Mouse (Mus musculus): Measurements from ENCODE around the gene Hist1h2af. TPM values are rescaled to one million over a fixed set of nuclear protein-coding genes. Genes with fewer than 3 reads are reported as not detected.

The Hist1h2af gene
- polyA plus RNA-seq, 1 experiment from 2014 or later: 3.1 TPM

GRCm38 (mm10) chr13:23506819-23507515, 26.7 kb upstream of the Hist1h2af start:
- no peak for ATAC-seq (ENCODE audit: insufficient read depth, low FRiP score)
- Histone ChIP-seq H3K4me1 (ENCODE audit: control insufficient read depth, insufficient read depth, low read length) (no peaks in the 10 kb centered on the region), H3K27ac (ENCODE audit: low read length) (no peak overlapping the region), H3K4me3 (replicated peaks; ENCODE audit: low read length) (no peak overlapping the region), H3K4me2 (ENCODE audit: low read depth, low read length) (peak overlapping the region; percentile 15), H3K9ac (ENCODE audit: low read length) (no peak overlapping the region), H3K9me3 (replicated peaks; ENCODE audit: control insufficient read depth, low read length) (no peaks in the 10 kb centered on the region), H3K27me3 (ENCODE audit: control insufficient read depth, insufficient read depth, low read length) (no peaks in the 10 kb centered on the region), H3K36me3 (ENCODE audit: control insufficient read depth, insufficient read depth, low read length) (no peaks in the 10 kb centered on the region)
- WGBS: 39% methylated on average over 14 of the region's 14 CpGs

DNA sequence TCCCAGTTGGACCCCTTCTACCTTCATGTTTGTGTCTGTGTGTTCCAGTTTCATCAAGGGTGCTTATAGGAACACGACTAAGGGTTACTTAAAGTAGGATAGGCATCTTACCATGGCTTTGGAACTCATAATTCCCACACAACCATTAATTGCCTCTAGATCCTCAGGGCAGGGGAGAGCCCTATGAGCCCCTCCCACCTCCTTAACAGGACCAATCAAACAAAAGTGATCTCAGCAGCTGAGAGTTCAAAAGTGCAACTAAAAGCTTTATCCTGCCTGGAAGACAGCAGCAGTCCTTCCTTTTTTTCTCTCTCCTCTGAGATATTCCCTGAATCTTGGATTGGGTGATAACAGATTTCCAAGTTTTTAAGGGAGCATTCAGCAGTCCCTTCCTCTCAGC, 23.6 kb upstream of the Hist1h2af start:
- Histone ChIP-seq H3K9me3 (replicated peaks; ENCODE audit: control insufficient read depth, low read length) (no peaks in the 10 kb centered on the region), H3K27me3 (ENCODE audit: control insufficient read depth, insufficient read depth, low read length) (no peaks in the 10 kb centered on the region), H3K4me2 (ENCODE audit: low read depth, low read length) (no peak overlapping the region), H3K4me1 (ENCODE audit: control insufficient read depth, insufficient read depth, low read length) (no peaks in the 10 kb centered on the region), H3K36me3 (ENCODE audit: control insufficient read depth, insufficient read depth, low read length) (no peaks in the 10 kb centered on the region), H3K9ac (ENCODE audit: low read length) (no peak overlapping the region), H3K4me3 (replicated peaks; ENCODE audit: low read length) (no peak overlapping the region), H3K27ac (ENCODE audit: low read length) (no peak overlapping the region)
- no peak for ATAC-seq (ENCODE audit: insufficient read depth, low FRiP score)
- WGBS: 40% methylated on average over 1 of the region's 1 CpGs

DNA sequence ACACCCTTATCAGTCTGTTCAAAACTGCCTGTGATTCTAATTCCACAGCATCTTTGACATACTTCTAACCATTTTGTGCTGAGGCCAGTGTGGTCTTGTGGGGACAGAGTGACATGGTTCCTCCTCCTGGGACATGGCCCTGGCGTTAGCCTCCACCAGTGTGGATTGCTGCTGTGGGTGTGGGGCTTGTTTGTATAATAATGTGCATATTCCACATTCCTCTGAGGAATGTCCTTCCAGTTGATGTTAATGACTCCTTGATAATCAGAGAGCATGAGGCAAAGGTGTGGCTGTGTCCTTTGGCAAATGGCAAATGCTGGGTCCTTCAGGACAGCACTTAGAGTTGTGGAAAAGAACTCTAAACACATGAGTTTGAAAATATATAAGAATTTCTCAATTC, 20.2 kb upstream of the Hist1h2af start:
- H3K36me3 ChIP-seq (ENCODE audit: control insufficient read depth, insufficient read depth, low read length): no peaks in the 10 kb centered on the region
- 82% methylated on average over 1 of the region's 1 CpGs for WGBS
- H3K27ac ChIP-seq (ENCODE audit: low read length): no peak overlapping the region

GRCm38 (mm10) chr13:23515281-23515680, 18.4 kb upstream of the Hist1h2af start:
- WGBS: 77% methylated on average over 5 of the region's 5 CpGs
- Histone ChIP-seq H3K9ac (ENCODE audit: low read length) (no peak overlapping the region), H3K27me3 (ENCODE audit: control insufficient read depth, insufficient read depth, low read length) (no peaks in the 10 kb centered on the region), H3K4me3 (replicated peaks; ENCODE audit: low read length) (no peak overlapping the region), H3K36me3 (ENCODE audit: control insufficient read depth, insufficient read depth, low read length) (no peaks in the 10 kb centered on the region), H3K27ac (ENCODE audit: low read length) (no peak overlapping the region), H3K4me2 (ENCODE audit: low read depth, low read length) (no peak overlapping the region), H3K9me3 (replicated peaks; ENCODE audit: control insufficient read depth, low read length) (no peaks in the 10 kb centered on the region), H3K4me1 (ENCODE audit: control insufficient read depth, insufficient read depth, low read length) (peaks cover 3% of the 10 kb centered on the region)
- ATAC-seq (ENCODE audit: insufficient read depth, low FRiP score): no peak

More for the DNA sequence above, 20.2 kb upstream of the Hist1h2af start:
- no peaks in the 10 kb centered on the region for H3K9me3 ChIP-seq (replicated peaks; ENCODE audit: control insufficient read depth, low read length)
- ATAC-seq (ENCODE audit: insufficient read depth, low FRiP score): no peak
- no peak overlapping the region for H3K4me2 ChIP-seq (ENCODE audit: low read depth, low read length)
- no peak overlapping the region for H3K9ac ChIP-seq (ENCODE audit: low read length)
- no peak overlapping the region for H3K4me3 ChIP-seq (replicated peaks; ENCODE audit: low read length)
- H3K27me3 ChIP-seq (ENCODE audit: control insufficient read depth, insufficient read depth, low read length): no peaks in the 10 kb centered on the region
- peaks cover 3% of the 10 kb centered on the region for H3K4me1 ChIP-seq (ENCODE audit: control insufficient read depth, insufficient read depth, low read length)

DNA sequence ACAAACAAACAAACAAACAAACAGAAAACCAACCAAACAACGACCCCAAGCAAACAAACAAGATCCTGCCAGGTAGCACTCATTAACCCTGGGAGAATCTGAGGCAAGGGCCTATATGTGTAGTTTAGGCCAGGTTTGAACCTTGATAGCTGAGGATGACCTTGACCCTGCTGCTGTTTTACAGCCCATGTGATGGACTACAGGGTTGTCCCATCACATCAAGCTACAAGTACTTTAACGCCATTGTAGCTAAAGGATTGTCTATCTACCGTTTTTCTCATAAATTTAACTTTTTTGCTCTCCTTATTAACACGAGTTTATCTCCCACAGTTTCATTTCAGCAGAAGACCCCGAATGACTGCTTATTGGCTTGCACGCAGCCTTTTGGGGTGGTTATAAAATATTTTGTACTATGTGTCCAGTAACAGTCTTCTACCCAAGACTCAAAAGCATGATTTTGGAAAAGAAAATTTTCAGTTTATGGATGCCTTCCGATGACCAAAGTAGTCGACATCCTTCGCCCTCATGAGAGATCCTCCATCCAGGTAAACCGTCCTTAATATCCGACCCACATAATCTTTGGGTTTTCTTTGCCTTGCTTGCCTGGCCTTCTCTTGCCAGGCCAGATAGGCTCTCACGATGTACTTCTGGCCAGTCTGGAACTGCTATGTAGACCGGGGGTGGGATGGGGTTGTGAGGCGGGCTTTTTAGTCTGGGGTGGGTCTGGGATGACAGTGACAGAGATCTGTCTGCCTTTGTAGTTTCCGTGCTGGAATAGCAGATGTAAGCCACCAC, 17.7 kb upstream of the Hist1h2af start:
- H3K27ac ChIP-seq (ENCODE audit: low read length): no peak overlapping the region
- H3K4me3 ChIP-seq (replicated peaks; ENCODE audit: low read length): peak overlapping the region; percentile 69
- WGBS: 48% methylated on average over 15 of the region's 15 CpGs
- H3K9ac ChIP-seq (ENCODE audit: low read length): peak overlapping the region; percentile 52
- no peaks in the 10 kb centered on the region for H3K9me3 ChIP-seq (replicated peaks; ENCODE audit: control insufficient read depth, low read length)
- no peaks in the 10 kb centered on the region for H3K27me3 ChIP-seq (ENCODE audit: control insufficient read depth, insufficient read depth, low read length)
- ATAC-seq (ENCODE audit: insufficient read depth, low FRiP score): no peak
- no peaks in the 10 kb centered on the region for H3K36me3 ChIP-seq (ENCODE audit: control insufficient read depth, insufficient read depth, low read length)
- H3K4me1 ChIP-seq (ENCODE audit: control insufficient read depth, insufficient read depth, low read length): peaks cover 3% of the 10 kb centered on the region
- H3K4me2 ChIP-seq (ENCODE audit: low read depth, low read length): peak overlapping the region; percentile 59

DNA sequence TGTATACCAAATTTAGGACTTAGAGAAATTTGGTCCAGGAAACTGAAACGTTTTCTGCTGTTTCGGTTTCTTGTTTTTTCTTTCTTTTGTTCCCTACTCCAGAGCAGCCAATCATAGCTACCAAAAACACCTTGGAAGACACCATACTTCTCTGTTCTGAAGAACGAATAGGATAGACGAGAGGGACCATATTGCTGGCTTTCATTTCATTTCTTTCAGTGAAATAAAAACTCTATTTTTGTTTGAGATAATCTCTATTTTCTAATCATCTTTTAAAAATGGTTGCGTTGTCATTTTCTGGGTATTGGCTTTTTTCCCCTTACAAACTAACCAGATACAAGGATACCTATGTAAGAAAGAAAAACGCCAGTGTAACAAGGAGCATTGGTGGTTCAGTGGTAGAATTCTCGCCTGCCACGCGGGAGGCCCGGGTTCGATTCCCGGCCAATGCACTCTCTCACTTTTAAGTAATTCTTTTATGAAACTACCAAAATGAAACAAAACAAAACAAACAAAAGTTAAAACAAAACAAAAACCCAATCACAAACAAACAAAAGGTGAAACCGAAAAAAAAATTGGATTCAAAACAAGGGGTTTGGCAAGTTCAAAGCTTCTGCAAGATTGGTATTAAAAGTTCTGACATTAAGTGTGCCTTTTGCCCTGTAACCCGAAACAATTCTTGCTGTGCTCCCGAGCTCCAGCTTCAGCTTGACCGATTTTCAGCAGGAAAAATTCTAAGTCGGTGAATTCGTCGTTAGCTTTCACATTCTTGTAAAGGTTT, 16.7 kb upstream of the Hist1h2af start:
- peak overlapping the region; percentile 99 for H3K4me2 ChIP-seq (ENCODE audit: low read depth, low read length)
- no peaks in the 10 kb centered on the region for H3K36me3 ChIP-seq (ENCODE audit: control insufficient read depth, insufficient read depth, low read length)
- peaks cover 3% of the 10 kb centered on the region for H3K4me1 ChIP-seq (ENCODE audit: control insufficient read depth, insufficient read depth, low read length)
- H3K9me3 ChIP-seq (replicated peaks; ENCODE audit: control insufficient read depth, low read length): no peaks in the 10 kb centered on the region
- no peaks in the 10 kb centered on the region for H3K27me3 ChIP-seq (ENCODE audit: control insufficient read depth, insufficient read depth, low read length)
- WGBS: 0% methylated on average over 19 of the region's 19 CpGs
- peak overlapping the region; percentile 85 for H3K27ac ChIP-seq (ENCODE audit: low read length)
- peak; percentile 50; the same call in 1 of the 2 replicates for ATAC-seq (ENCODE audit: insufficient read depth, low FRiP score)
- H3K4me3 ChIP-seq (replicated peaks; ENCODE audit: low read length): peak overlapping the region; percentile 69
- H3K9ac ChIP-seq (ENCODE audit: low read length): peak overlapping the region; percentile 68

DNA sequence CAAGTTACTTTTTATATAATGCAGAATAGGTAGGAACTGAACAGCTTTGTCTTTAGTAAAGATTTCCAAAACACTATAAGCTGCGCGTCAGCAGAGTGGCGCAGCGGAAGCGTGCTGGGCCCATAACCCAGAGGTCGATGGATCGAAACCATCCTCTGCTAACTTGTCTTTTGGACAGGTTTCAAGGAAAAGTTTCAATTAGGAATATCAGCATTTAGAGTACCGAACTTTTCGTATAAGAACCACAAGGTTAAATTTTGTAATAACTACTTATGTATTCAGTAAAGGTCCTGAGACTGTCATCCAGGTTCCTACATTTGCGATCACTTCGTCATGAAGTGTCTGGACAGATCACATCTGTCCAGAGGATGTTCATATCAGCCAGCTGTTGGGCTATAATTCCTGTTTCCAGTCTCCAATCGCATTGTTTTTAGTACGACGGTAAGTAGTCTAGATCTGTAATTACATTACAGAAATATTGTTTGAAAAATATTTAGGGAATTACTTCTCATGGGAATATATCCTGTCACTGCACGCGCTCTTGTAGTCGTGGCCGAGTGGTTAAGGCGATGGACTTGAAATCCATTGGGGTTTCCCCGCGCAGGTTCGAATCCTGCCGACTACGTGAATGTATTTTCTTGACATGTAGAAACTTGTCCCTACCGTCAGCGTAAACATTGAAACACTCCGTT, 16.0 kb upstream of the Hist1h2af start:
- WGBS: under 1% methylated on average over 27 of the region's 27 CpGs
- Histone ChIP-seq H3K9ac (ENCODE audit: low read length) (peak overlapping the region; percentile 69), H3K4me3 (replicated peaks; ENCODE audit: low read length) (peak overlapping the region; percentile 69), H3K36me3 (ENCODE audit: control insufficient read depth, insufficient read depth, low read length) (no peaks in the 10 kb centered on the region), H3K9me3 (replicated peaks; ENCODE audit: control insufficient read depth, low read length) (no peaks in the 10 kb centered on the region), H3K4me2 (ENCODE audit: low read depth, low read length) (peak overlapping the region; percentile 99), H3K27ac (ENCODE audit: low read length) (peak overlapping the region; percentile 85), H3K27me3 (ENCODE audit: control insufficient read depth, insufficient read depth, low read length) (no peaks in the 10 kb centered on the region), H3K4me1 (ENCODE audit: control insufficient read depth, insufficient read depth, low read length) (peaks cover 3% of the 10 kb centered on the region)
- ATAC-seq (ENCODE audit: insufficient read depth, low FRiP score): peak; percentile 90

DNA sequence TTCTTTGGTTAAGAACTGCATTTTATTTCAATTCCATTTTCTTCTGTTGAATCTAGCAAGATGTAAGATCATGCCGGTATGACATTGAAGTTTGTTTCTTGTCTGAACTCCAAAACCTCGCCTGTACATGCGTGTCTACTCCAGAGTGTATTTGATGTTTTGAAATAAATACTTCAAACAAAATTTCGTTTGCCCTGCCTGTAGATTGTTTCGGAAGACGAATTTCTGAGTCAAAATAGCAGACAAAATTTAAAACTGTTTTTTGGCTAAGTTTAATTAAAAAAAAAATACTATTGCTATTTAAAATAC, 15.5 kb upstream of the Hist1h2af start:
- H3K4me2 ChIP-seq (ENCODE audit: low read depth, low read length): peak overlapping the region; percentile 99
- no peaks in the 10 kb centered on the region for H3K9me3 ChIP-seq (replicated peaks; ENCODE audit: control insufficient read depth, low read length)
- no peak overlapping the region for H3K27ac ChIP-seq (ENCODE audit: low read length)
- H3K4me3 ChIP-seq (replicated peaks; ENCODE audit: low read length): peak overlapping the region; percentile 69
- no peak for ATAC-seq (ENCODE audit: insufficient read depth, low FRiP score)
- no peak overlapping the region; the same call in 1 of the 2 replicates for H3K9ac ChIP-seq (ENCODE audit: low read length)
- H3K27me3 ChIP-seq (ENCODE audit: control insufficient read depth, insufficient read depth, low read length): no peaks in the 10 kb centered on the region
- H3K4me1 ChIP-seq (ENCODE audit: control insufficient read depth, insufficient read depth, low read length): peaks cover 3% of the 10 kb centered on the region
- no peaks in the 10 kb centered on the region for H3K36me3 ChIP-seq (ENCODE audit: control insufficient read depth, insufficient read depth, low read length)
- WGBS: under 1% methylated on average over 6 of the region's 6 CpGs
